Mouse (Mus musculus) lung, embryonic 16.5 days (tissue): ENCODE measurements around the gene Atxn7l2. TPM values are rescaled to one million over a fixed set of nuclear protein-coding genes. Genes with fewer than 3 reads are reported as not detected.

ENCODE experiments used
- ATAC-seq: fragments of 200-750 bp; cut with Nextera tagmentation; 2 replicates; pipeline ENCODE4 v1.8.0; 2017; ENCODE audit warnings: low read depth, mild to moderate bottlenecking, moderate library complexity
- H3K27ac ChIP-seq: fragments of 300-500 bp; sonication (generic); 2 replicates; pipeline ENCODE4 v1.5.1; 2014; ENCODE audit warnings: mild to moderate bottlenecking, control low read depth, low read length
- H3K27me3 ChIP-seq: fragments of 300-500 bp; sonication (generic); 2 replicates; pipeline ENCODE4 v1.6.1; 2014; ENCODE audit warnings: low read depth, low read length, mixed read lengths; ENCODE audit not compliant: control insufficient read depth, insufficient read depth
- H3K36me3 ChIP-seq: fragments of 300-500 bp; sonication (generic); 2 replicates; pipeline ENCODE4 v1.6.1; 2014; ENCODE audit warnings: low read length; ENCODE audit not compliant: control insufficient read depth, insufficient read depth
- H3K4me1 ChIP-seq: fragments of 300-500 bp; sonication (generic); replicated peaks from 2 replicates; pipeline ENCODE4 v1.6.1; 2014; ENCODE audit warnings: low read length, mixed read lengths; ENCODE audit not compliant: control insufficient read depth, insufficient read depth
- H3K4me2 ChIP-seq: fragments of 300-500 bp; sonication (generic); 2 replicates; pipeline ENCODE4 v1.6.1; 2014; ENCODE audit warnings: low read depth, low read length, control low read depth
- H3K4me3 ChIP-seq: fragments of 300-500 bp; sonication (generic); 2 replicates; pipeline ENCODE4 v1.5.1; 2014; ENCODE audit warnings: mild to moderate bottlenecking, low read length, control low read depth
- H3K9ac ChIP-seq: fragments of 300-500 bp; sonication (generic); 2 replicates; pipeline ENCODE4 v1.6.1; 2014; ENCODE audit warnings: low read length, control low read depth
- H3K9me3 ChIP-seq: fragments of 300-500 bp; sonication (generic); 2 replicates; pipeline ENCODE4 v1.6.1; 2016; ENCODE audit warnings: low read length; ENCODE audit not compliant: control insufficient read depth
- WGBS: fragments of 180-500 bp; shearing (Covaris S2); extraction: QIAGEN DNeasy Blood & Tissue Kit; methylation state at CpG from one replicate; pipeline ENCODE4 v1.1.7; 2014; 5-methylcytosine and 5-hydroxymethylcytosine counted together
- polyA plus RNA-seq: library from polyadenylated mRNA; unstranded; fragments of >200 nt; fragmentation: Nextera tagmentation; extraction: Ambion mirVana; gene quantifications from 2 replicates; pipeline ENCODE4 v1.2.1, GENCODE M21; 2015

Gene Atxn7l2
- polyA plus RNA-seq, 1 experiment from 2014 or later, result 13.4 TPM

DNA sequence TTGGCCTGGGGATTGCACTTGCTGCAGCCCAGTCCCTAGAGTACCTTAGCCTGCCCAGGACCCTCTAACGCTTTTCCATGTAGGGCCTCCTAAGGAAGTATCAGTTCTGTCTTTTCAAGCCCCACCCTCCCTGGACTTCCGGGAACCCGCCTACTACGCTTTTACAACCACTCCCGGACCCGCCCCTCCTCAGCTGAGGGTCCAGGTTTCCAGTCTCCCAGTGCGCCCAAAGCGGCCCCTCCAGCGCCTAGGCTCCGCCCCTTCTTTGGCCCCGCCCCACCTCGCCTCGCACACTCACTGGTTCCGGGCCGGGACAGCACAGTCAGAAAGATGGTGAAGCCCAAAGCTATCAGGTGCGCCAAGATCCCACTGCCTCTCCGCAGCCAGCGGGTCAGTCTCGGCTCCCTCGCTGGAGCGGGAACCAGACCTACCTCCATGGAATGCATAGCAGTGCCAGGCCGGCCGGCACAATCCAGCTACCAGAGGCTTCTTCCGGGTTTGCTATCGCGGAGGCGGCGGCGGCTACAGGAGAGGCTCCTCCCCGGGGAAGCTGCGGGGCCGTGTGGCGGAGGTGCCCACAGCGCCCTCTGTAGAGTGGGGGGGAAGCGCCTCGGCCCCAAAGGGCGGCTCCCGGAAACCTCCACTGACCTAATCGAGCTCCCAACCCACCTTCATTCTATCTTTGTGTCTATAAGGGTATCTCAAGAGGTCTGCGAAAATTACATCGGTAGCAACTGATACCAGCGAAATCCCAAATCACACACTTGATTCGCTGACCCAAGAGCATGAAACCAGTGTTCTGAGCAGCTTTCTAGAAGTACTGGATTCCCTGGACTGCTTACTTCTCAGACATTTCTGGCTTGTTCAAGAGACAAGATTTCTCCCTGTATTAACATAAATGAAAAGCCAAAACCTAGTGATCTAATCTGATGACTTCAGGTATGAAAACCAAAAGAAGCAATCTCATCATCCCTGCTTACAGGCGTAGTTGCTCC lies 10.1 kb downstream of the Atxn7l2 start, which contains the start of gene Cyb561d1:
Gene Cyb561d1 (minus strand): TSS at position 884 of the 995 bp plus-strand sequence.
- Histone ChIP-seq H3K9me3 (no peaks in the 10 kb centered on the region), H3K4me3 (peak within 1 kb of the TSS; percentile 68), H3K4me2 (peak within 1 kb of the TSS; percentile 62), H3K4me1 (peaks cover 25% of the 10 kb centered on the region), H3K36me3 (peaks cover 2% of the 10 kb centered on the region), H3K27ac (peak within 1 kb of the TSS; percentile 87), H3K27me3 (no peaks in the 10 kb centered on the region), H3K9ac (peak within 1 kb of the TSS; percentile 69)
- 2% methylated on average over 44 of the region's 44 CpGs for WGBS
- ATAC-seq, result peak; percentile 95

DNA sequence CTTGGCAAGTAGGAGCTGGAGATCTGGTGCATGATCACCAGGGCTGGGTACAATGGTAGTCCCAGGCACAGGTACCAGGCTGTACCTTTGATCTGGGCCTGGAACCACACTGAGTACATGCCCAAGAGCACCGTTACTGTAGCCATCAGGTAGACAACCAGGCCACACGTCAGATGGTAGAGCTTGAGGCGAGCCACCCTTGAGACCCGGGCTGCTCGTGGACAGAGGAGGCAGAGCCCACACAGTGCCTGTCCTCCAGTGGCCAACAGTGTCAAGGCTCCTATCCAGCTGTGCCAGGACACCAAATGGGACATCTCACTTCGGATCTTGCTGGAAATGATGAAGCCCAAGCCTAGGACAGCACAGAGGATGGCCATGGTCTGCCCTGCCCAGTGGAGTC lies 11.5 kb downstream of the Atxn7l2 start:
- H3K4me1 ChIP-seq, result peaks cover 25% of the 10 kb centered on the region
- no peak overlapping the region for H3K4me3 ChIP-seq
- H3K27me3 ChIP-seq, result no peaks in the 10 kb centered on the region
- no peak overlapping the region for H3K9ac ChIP-seq
- ATAC-seq, result no peak
- no peak overlapping the region for H3K27ac ChIP-seq
- 86% methylated on average over 6 of the region's 6 CpGs for WGBS
- no peaks in the 10 kb centered on the region for H3K9me3 ChIP-seq
- peaks cover 2% of the 10 kb centered on the region for H3K36me3 ChIP-seq
- H3K4me2 ChIP-seq, result no peak overlapping the region

DNA sequence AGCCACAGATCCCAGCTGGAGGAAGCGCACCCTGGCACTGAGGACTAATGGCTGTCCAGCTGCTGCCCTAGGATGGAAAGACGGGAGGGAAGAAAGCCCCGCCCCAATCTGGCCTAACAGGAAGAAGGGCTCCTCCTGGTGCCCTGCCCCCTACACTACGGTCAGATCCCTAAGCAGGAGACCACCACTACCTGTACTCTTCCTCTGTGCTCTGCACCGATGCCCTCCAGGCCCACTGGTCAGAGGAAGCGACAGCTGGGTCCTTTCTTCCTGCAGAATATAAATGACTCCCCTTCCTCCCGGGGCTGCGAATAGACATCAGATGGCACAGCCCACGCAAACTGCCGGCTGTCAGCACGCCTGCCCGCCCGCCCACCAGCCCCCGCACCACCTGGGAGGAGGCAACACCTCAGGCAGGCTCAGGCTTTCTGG lies 13.7 kb downstream of the Atxn7l2 start:
- H3K27ac ChIP-seq, result no peak overlapping the region
- WGBS, result 22% methylated on average over 14 of the region's 14 CpGs
- 0 out of 2 replicates have a peak, but pooled peaks cover 2% of the 10 kb centered on the region for H3K36me3 ChIP-seq
- ATAC-seq, result peak; percentile 51
- no peaks in the 10 kb centered on the region for H3K9me3 ChIP-seq
- H3K27me3 ChIP-seq, result no peaks in the 10 kb centered on the region
- H3K9ac ChIP-seq, result 0 out of 2 replicates have a peak overlapping the region, but pooled peaks have one; percentile 42
- peaks cover 22% of the 10 kb centered on the region for H3K4me1 ChIP-seq
- no peak overlapping the region for H3K4me3 ChIP-seq
- peak overlapping the region; percentile 38 for H3K4me2 ChIP-seq

DNA sequence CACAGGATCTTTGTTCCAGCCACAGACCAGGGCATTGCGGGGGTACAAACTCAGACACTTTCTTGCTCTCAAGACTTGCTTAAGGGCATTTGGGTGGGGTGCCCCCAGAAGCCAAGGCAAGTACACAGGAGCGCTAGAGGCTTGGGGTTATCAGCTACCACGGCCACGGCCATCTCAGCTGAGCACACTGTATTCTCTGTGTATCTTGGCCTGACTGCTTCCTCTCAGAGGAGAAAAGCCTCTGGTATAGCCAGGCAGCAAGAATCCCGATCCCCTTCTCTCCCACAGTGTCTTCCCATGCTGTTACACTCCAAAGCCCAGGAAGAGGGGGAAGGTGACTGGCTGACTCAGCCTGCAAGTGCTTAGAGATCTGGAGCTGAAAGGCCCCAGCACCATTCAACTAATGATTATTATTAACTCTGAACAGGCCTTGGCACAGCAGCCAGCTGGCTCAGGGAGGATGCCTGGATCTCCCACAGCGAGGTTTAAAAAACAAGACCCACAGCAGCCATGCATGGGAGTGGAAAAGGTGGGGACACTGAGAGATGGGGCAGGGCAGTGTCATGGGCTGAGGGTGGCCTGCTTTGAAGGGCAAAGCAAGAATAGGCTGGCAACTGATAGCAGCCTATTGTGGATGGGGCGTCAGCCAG lies 14.7 kb downstream of the Atxn7l2 start:
- Histone ChIP-seq H3K4me1 (peaks cover 13% of the 10 kb centered on the region), H3K9me3 (no peaks in the 10 kb centered on the region), H3K27me3 (no peaks in the 10 kb centered on the region), H3K4me3 (no peak overlapping the region), H3K9ac (no peak overlapping the region), H3K4me2 (no peak overlapping the region), H3K36me3 (no peaks in the 10 kb centered on the region), H3K27ac (no peak overlapping the region)
- no peak for ATAC-seq
- WGBS, result 78% methylated on average over 7 of the region's 7 CpGs

DNA sequence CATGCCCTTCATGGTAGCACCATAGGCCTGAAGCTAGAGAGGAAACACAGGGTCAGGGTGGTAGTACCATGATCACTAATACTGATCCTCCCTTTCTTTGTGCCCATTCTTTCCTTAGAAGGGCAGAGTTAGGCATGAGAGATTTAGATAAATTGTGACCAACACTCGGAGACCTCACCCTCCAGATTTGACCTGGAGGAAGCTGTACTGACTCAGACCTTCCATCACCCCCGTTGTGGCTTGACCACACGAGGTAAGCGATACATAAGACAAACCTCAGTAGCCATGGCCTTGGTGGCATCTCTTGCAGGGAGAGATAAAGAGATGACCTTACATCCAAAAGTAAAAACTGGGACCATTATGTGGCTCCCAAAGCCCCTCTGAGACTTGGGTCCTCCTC lies 15.4 kb downstream of the Atxn7l2 start:
- WGBS, result 77% methylated on average over 4 of the region's 4 CpGs
- no peak for ATAC-seq
- Histone ChIP-seq H3K9me3 (no peaks in the 10 kb centered on the region), H3K9ac (no peak overlapping the region), H3K27ac (no peak overlapping the region), H3K4me3 (no peak overlapping the region), H3K27me3 (no peaks in the 10 kb centered on the region), H3K36me3 (no peaks in the 10 kb centered on the region), H3K4me1 (peaks cover 13% of the 10 kb centered on the region), H3K4me2 (no peak overlapping the region)

DNA sequence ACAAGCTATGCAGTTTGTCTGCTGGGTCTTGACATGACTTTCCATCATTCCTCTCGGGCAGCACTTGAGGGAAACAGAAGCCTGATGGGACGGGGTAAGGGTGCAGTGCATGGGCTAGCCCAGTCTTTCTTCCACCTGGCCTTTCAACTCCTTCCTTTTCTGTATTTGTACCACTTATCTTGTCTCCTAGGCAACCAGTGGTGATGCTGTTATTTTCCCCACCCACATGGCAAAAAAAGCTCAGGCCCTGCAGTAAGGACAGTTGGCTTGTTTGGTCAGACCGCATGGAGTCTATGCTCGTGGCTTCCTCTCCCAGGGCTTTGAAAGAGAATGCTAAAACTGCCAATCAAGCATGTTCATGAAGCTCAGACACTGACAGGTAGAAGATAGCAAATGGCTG lies 17.0 kb downstream of the Atxn7l2 start:
- Histone ChIP-seq H3K4me3 (no peak overlapping the region), H3K27me3 (no peaks in the 10 kb centered on the region), H3K9ac (no peak overlapping the region), H3K36me3 (no peaks in the 10 kb centered on the region), H3K9me3 (no peaks in the 10 kb centered on the region), H3K4me1 (peaks cover 17% of the 10 kb centered on the region), H3K27ac (no peak overlapping the region), H3K4me2 (no peak overlapping the region)
- ATAC-seq, result no peak
- WGBS, result 61% methylated on average over 4 of the region's 4 CpGs

DNA sequence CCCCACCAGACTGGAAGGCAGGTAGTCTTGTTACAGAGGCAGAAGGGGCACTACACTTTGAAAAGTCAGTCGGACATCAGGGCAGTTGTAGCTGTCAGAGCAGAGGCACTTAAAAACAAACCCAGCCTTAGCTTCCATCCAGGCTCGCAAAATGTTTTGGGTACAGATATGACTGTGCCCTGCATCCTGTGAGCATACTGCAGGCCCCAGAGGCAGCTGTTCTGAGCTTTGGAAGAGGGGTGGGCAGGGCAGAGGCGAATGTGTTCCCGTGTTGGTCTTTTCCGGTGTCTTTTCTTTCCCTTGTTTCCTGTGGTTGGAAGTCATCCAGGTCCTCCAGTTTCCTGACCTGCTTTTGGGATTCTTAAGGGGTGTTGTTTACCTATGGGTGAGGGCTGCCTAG lies 20.8 kb downstream of the Atxn7l2 start:
- Histone ChIP-seq H3K9me3 (no peaks in the 10 kb centered on the region), H3K36me3 (no peaks in the 10 kb centered on the region), H3K4me2 (peak overlapping the region; percentile 26), H3K9ac (peak overlapping the region; percentile 46), H3K27ac (no peak overlapping the region), H3K4me3 (0 out of 2 replicates have a peak overlapping the region, but pooled peaks have one; percentile 0), H3K4me1 (peaks cover 16% of the 10 kb centered on the region), H3K27me3 (0 out of 2 replicates have a peak, but pooled peaks cover 3% of the 10 kb centered on the region)
- 14% methylated on average over 5 of the region's 5 CpGs for WGBS
- no peak for ATAC-seq

DNA sequence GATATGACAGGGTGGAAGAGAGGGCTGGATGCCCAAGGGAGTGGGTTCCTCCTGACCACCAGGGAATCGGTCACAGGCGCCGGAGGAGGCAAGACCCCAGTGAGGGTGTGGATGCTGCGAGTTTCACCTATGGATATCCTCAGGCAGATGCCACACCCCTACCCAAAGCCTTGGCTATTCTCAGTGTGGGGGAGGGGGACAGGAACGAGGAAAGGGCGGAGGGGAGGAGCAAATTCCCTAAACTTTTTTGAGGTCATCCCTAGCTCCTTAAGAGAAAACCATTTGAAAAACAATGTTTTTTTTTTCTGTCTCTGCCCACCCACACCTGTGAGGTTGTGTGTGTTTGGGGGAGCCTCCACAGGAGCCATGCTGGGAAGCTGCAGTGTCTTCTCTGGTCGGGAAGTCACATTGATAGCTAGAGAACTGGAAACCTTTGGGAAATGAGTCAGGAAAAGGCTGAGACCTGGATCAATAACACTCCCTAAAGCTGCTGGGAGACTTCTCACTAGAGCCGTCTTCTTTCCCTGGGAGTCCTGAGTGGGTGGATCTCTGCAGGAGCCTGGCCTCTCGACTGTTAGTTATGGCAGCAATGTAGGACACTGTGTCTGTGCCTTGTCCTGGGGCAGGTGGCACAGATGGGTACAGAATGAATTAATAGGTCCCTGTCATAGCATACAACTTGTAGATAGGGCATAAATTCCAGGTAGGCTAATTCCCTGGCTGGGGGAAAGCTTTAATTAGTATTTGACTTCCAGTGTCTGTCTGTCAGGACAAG lies 21.8 kb downstream of the Atxn7l2 start:
- no peak for ATAC-seq
- peaks cover 16% of the 10 kb centered on the region for H3K4me1 ChIP-seq
- H3K4me2 ChIP-seq, result no peak overlapping the region
- WGBS, result 65% methylated on average over 9 of the region's 9 CpGs
- no peak overlapping the region for H3K9ac ChIP-seq
- H3K9me3 ChIP-seq, result no peaks in the 10 kb centered on the region
- no peak overlapping the region for H3K4me3 ChIP-seq
- no peak overlapping the region for H3K27ac ChIP-seq
- no peaks in the 10 kb centered on the region for H3K36me3 ChIP-seq
- H3K27me3 ChIP-seq, result 0 out of 2 replicates have a peak, but pooled peaks cover 3% of the 10 kb centered on the region
